Mouse (Mus musculus): ENCODE measurements around the gene Asap2. TPM values are rescaled to one million over a fixed set of nuclear protein-coding genes. Genes with fewer than 3 reads are reported as not detected.

Gene Asap2
- polyA plus RNA-seq, 1 experiment from 2014 or later, result 5.0 TPM

GRCm38 (mm10) chr12:21289651-21290050 lies 299.4 kb downstream of the Asap2 start:
- ATAC-seq (ENCODE audit: low FRiP score, low TSS enrichment) (no peak), DNase-seq (ENCODE audit: low spot score) (no peak)
- no peaks in the 10 kb centered on the region for H3K9me3 ChIP-seq (ENCODE audit: control insufficient read depth, low read length)
- no peak overlapping the region for H3K4me2 ChIP-seq (replicated peaks; ENCODE audit: low read depth)
- peaks cover 4% of the 10 kb centered on the region; the same call in 1 of the 2 replicates for H3K4me1 ChIP-seq (replicated peaks; ENCODE audit: control insufficient read depth, insufficient read depth)
- 61% methylated on average over 6 of the region's 6 CpGs for WGBS
- no peak overlapping the region for H3K27ac ChIP-seq (replicated peaks)
- H3K4me3 ChIP-seq (ENCODE audit: low read depth, low read length), result no peak overlapping the region
- no peak for TF ChIP-seq EP300 (optimal IDR thresholded peaks at IDR 0.05)
- no peaks in the 10 kb centered on the region for H3K27me3 ChIP-seq (ENCODE audit: control insufficient read depth, insufficient read depth, low read length)
- H3K9ac ChIP-seq (ENCODE audit: low read length), result no peak overlapping the region
- H3K36me3 ChIP-seq (ENCODE audit: control insufficient read depth, insufficient read depth, low read length), result peaks cover 19% of the 10 kb centered on the region

GRCm38 (mm10) chr12:21298856-21299255 lies 308.6 kb downstream of the Asap2 start:
- ATAC-seq (ENCODE audit: low FRiP score, low TSS enrichment), result no peak
- DNase-seq (ENCODE audit: low spot score), result no peak
- no peak for TF ChIP-seq CTCF (IDR thresholded peaks at IDR 0.05; ENCODE audit: low read depth)
- TF ChIP-seq EP300 (optimal IDR thresholded peaks at IDR 0.05), result no peak
- Histone ChIP-seq H3K27me3 (ENCODE audit: control insufficient read depth, insufficient read depth, low read length) (no peaks in the 10 kb centered on the region), H3K4me2 (replicated peaks; ENCODE audit: low read depth) (no peak overlapping the region), H3K9me3 (ENCODE audit: control insufficient read depth, low read length) (no peaks in the 10 kb centered on the region), H3K4me3 (ENCODE audit: low read depth, low read length) (no peak overlapping the region), H3K36me3 (ENCODE audit: control insufficient read depth, insufficient read depth, low read length) (peaks cover 49% of the 10 kb centered on the region), H3K27ac (replicated peaks) (no peak overlapping the region), H3K4me1 (replicated peaks; ENCODE audit: control insufficient read depth, insufficient read depth) (no peaks in the 10 kb centered on the region), H3K9ac (ENCODE audit: low read length) (no peak overlapping the region)
- WGBS, result 96% methylated on average over 11 of the region's 11 CpGs

GRCm38 (mm10) chr12:21301324-21301723 lies 311.1 kb downstream of the Asap2 start:
- H3K4me3 ChIP-seq (ENCODE audit: low read depth, low read length), result no peak overlapping the region
- 78% methylated on average over 7 of the region's 7 CpGs for WGBS
- peaks cover 39% of the 10 kb centered on the region for H3K36me3 ChIP-seq (ENCODE audit: control insufficient read depth, insufficient read depth, low read length)
- no peak overlapping the region for H3K4me2 ChIP-seq (replicated peaks; ENCODE audit: low read depth)
- no peak overlapping the region for H3K27ac ChIP-seq (replicated peaks)
- H3K9me3 ChIP-seq (ENCODE audit: control insufficient read depth, low read length), result no peaks in the 10 kb centered on the region
- DNase-seq (ENCODE audit: low spot score) (no peak), ATAC-seq (ENCODE audit: low FRiP score, low TSS enrichment) (peak; percentile 53; the same call in 1 of the 2 replicates)
- H3K27me3 ChIP-seq (ENCODE audit: control insufficient read depth, insufficient read depth, low read length), result no peaks in the 10 kb centered on the region
- no peaks in the 10 kb centered on the region for H3K4me1 ChIP-seq (replicated peaks; ENCODE audit: control insufficient read depth, insufficient read depth)
- no peak overlapping the region for H3K9ac ChIP-seq (ENCODE audit: low read length)
- TF ChIP-seq CTCF (IDR thresholded peaks at IDR 0.05; ENCODE audit: low read depth) (no peak), EP300 (optimal IDR thresholded peaks at IDR 0.05) (no peak)

GRCm38 (mm10) chr12:21301932-21302331 lies 311.7 kb downstream of the Asap2 start:
- TF ChIP-seq CTCF (IDR thresholded peaks at IDR 0.05; ENCODE audit: low read depth) (no peak), EP300 (optimal IDR thresholded peaks at IDR 0.05) (no peak)
- Histone ChIP-seq H3K27ac (replicated peaks) (0 out of 2 replicates have a peak overlapping the region, but pooled peaks have one; percentile 18), H3K4me2 (replicated peaks; ENCODE audit: low read depth) (no peak overlapping the region), H3K4me3 (ENCODE audit: low read depth, low read length) (no peak overlapping the region), H3K9ac (ENCODE audit: low read length) (no peak overlapping the region), H3K9me3 (ENCODE audit: control insufficient read depth, low read length) (no peaks in the 10 kb centered on the region), H3K27me3 (ENCODE audit: control insufficient read depth, insufficient read depth, low read length) (no peaks in the 10 kb centered on the region), H3K4me1 (replicated peaks; ENCODE audit: control insufficient read depth, insufficient read depth) (no peaks in the 10 kb centered on the region), H3K36me3 (ENCODE audit: control insufficient read depth, insufficient read depth, low read length) (peaks cover 38% of the 10 kb centered on the region)
- ATAC-seq (ENCODE audit: low FRiP score, low TSS enrichment), result peak; percentile 69
- DNase-seq (ENCODE audit: low spot score), result no peak
- WGBS, result 19% methylated on average over 8 of the region's 8 CpGs

GRCm38 (mm10) chr12:21302361-21302783 lies 312.1 kb downstream of the Asap2 start:
- H3K27ac ChIP-seq (replicated peaks), result no peak overlapping the region
- ATAC-seq (ENCODE audit: low FRiP score, low TSS enrichment) (peak; percentile 88), DNase-seq (ENCODE audit: low spot score) (peak; percentile 54)
- no peak overlapping the region for H3K4me2 ChIP-seq (replicated peaks; ENCODE audit: low read depth)
- peak; percentile 47 for TF ChIP-seq CTCF (IDR thresholded peaks at IDR 0.05; ENCODE audit: low read depth)
- no peak for TF ChIP-seq EP300 (optimal IDR thresholded peaks at IDR 0.05)
- H3K4me3 ChIP-seq (ENCODE audit: low read depth, low read length), result no peak overlapping the region
- H3K4me1 ChIP-seq (replicated peaks; ENCODE audit: control insufficient read depth, insufficient read depth), result no peaks in the 10 kb centered on the region
- H3K36me3 ChIP-seq (ENCODE audit: control insufficient read depth, insufficient read depth, low read length), result peaks cover 37% of the 10 kb centered on the region
- H3K9me3 ChIP-seq (ENCODE audit: control insufficient read depth, low read length), result no peaks in the 10 kb centered on the region
- H3K9ac ChIP-seq (ENCODE audit: low read length), result no peak overlapping the region
- no peaks in the 10 kb centered on the region for H3K27me3 ChIP-seq (ENCODE audit: control insufficient read depth, insufficient read depth, low read length)
- WGBS, result 44% methylated on average over 5 of the region's 5 CpGs

- no peak for ATAC-seq (ENCODE audit: low FRiP score, low TSS enrichment)
- H3K27me3 ChIP-seq (ENCODE audit: control insufficient read depth, insufficient read depth, low read length), result no peaks in the 10 kb centered on the region
- no peak overlapping the region for H3K4me2 ChIP-seq (replicated peaks; ENCODE audit: low read depth)
- no peaks in the 10 kb centered on the region for H3K4me1 ChIP-seq (replicated peaks; ENCODE audit: control insufficient read depth, insufficient read depth)
- no peak overlapping the region for H3K9ac ChIP-seq (ENCODE audit: low read length)
- H3K9me3 ChIP-seq (ENCODE audit: control insufficient read depth, low read length), result no peaks in the 10 kb centered on the region
- no peak for TF ChIP-seq CTCF (IDR thresholded peaks at IDR 0.05; ENCODE audit: low read depth)
- no peak for TF ChIP-seq EP300 (optimal IDR thresholded peaks at IDR 0.05)
- no peak for DNase-seq (ENCODE audit: low spot score)
- no peak overlapping the region for H3K4me3 ChIP-seq (ENCODE audit: low read depth, low read length)
- H3K27ac ChIP-seq (replicated peaks), result no peak overlapping the region
- peaks cover 28% of the 10 kb centered on the region for H3K36me3 ChIP-seq (ENCODE audit: control insufficient read depth, insufficient read depth, low read length)
- WGBS, result 95% methylated on average over 4 of the region's 4 CpGs
These were observed 315.5 kb downstream of the Asap2 start for GRCm38 (mm10) chr12:21305741-21306140.

Data from stomach, postnatal 0 days (tissue).